In genomic region chr2:91932160-91932711, GRCm38 (mm10) we compare ENCODE assay signal across 8 mouse cellular contexts. TPM values are rescaled to one million over a fixed set of nuclear protein-coding genes. Genes with fewer than 3 reads are reported as not detected.
A peak's percentile ranks its signal among the peaks of the same experiment; 100 is the strongest.
DNase-seq lines count a peak whose midpoint lies in the region; ATAC-seq and TF ChIP-seq lines count a peak whose summit lies in the region.

Gene Mdk (minus strand): TSS chr2:91932297.

- DNase-seq in gastrocnemius, adult 2 months = no peak
- no peak for DNase-seq in gastrocnemius, postnatal 25 days
- DNase-seq in testis, postnatal 10 days (ENCODE audit: low spot score) = no peak
- DNase-seq in left cerebral cortex, postnatal 4 days = no peak

- H3K27me3 ChIP-seq in testis, adult 2 months (ENCODE audit: control insufficient read depth, insufficient read depth, low read length) = no peaks in the 10 kb centered on the region
- H3K27me3 ChIP-seq in heart, embryonic 15.5 days = peaks cover 12% of the 10 kb centered on the region; the same call in 1 of the 2 replicates
- no peaks in the 10 kb centered on the region for H3K27me3 ChIP-seq in neural tube, embryonic 13.5 days

- intact Hi-C loops in gastrocnemius, adult 2 months (cut with DNase I) = no loop called here
- intact Hi-C loops in left cerebral cortex, postnatal 4 days (cut with DNase I) = no loop called here

- TF ChIP-seq CTCF in gastrocnemius, adult 2 months (IDR thresholded peaks at IDR 0.05) = no peak
- no peak for TF ChIP-seq CTCF in testis, adult 2 months (IDR thresholded peaks at IDR 0.05; ENCODE audit: control insufficient read depth, insufficient read depth, insufficient replicate concordance, low read depth, low read length)

- no peak within 1 kb of the TSS for H3K27ac ChIP-seq in gastrocnemius, adult 2 months
- no peak within 1 kb of the TSS for H3K27ac ChIP-seq in testis, adult 2 months (ENCODE audit: control insufficient read depth, insufficient read depth, low read depth, low read length)
- H3K27ac ChIP-seq in heart, embryonic 15.5 days = peak within 1 kb of the TSS; percentile 74
- peak within 1 kb of the TSS; percentile 88 for H3K27ac ChIP-seq in neural tube, embryonic 13.5 days (replicated peaks)

- peak within 1 kb of the TSS; percentile 60 for H3K4me3 ChIP-seq in gastrocnemius, adult 2 months
- H3K4me3 ChIP-seq in testis, adult 2 months (ENCODE audit: control insufficient read depth, low read depth, low read length) = peak within 1 kb of the TSS; percentile 73
- H3K4me3 ChIP-seq in heart, embryonic 15.5 days = peak within 1 kb of the TSS; percentile 58
- peak within 1 kb of the TSS; percentile 67 for H3K4me3 ChIP-seq in neural tube, embryonic 13.5 days

- no peaks in the 10 kb centered on the region for H3K9me3 ChIP-seq in heart, embryonic 15.5 days (replicated peaks)
- H3K9me3 ChIP-seq in neural tube, embryonic 13.5 days = no peaks in the 10 kb centered on the region

- H3K4me1 ChIP-seq in testis, adult 2 months (ENCODE audit: control insufficient read depth, insufficient read depth, low read length) = peaks cover 16% of the 10 kb centered on the region
- peaks cover 50% of the 10 kb centered on the region for H3K4me1 ChIP-seq in heart, embryonic 15.5 days (replicated peaks)
- H3K4me1 ChIP-seq in neural tube, embryonic 13.5 days (replicated peaks) = peaks cover 56% of the 10 kb centered on the region

- 3% methylated on average over 16 of the region's 16 CpGs for WGBS in heart, embryonic 15.5 days
- WGBS in neural tube, embryonic 13.5 days = 3% methylated on average over 16 of the region's 16 CpGs

- peak; percentile 28; the same call in 1 of the 2 replicates for ATAC-seq in heart, embryonic 15.5 days (replicated peaks; ENCODE audit: insufficient number of reproducible peaks, insufficient read depth, low FRiP score, low read depth)
- peak; percentile 3; the same call in 1 of the 2 replicates for ATAC-seq in neural tube, embryonic 13.5 days (ENCODE audit: low read depth)
- ATAC-seq in monocyte, adult 5-6 weeks (replicated peaks; ENCODE audit: insufficient number of reproducible peaks, low FRiP score, low TSS enrichment, poor library complexity, severe bottlenecking) = no peak

- no peak for TF ChIP-seq POLR2A in testis, adult 2 months (IDR thresholded peaks at IDR 0.05; ENCODE audit: control insufficient read depth, low read depth, low read length)

- H3K4me2 ChIP-seq in heart, embryonic 15.5 days = peak within 1 kb of the TSS; percentile 76
- peak within 1 kb of the TSS; percentile 86 for H3K4me2 ChIP-seq in neural tube, embryonic 13.5 days

- H3K9ac ChIP-seq in heart, embryonic 15.5 days = peak within 1 kb of the TSS; percentile 73
- peak within 1 kb of the TSS; percentile 90 for H3K9ac ChIP-seq in neural tube, embryonic 13.5 days

- H3K36me3 ChIP-seq in testis, adult 2 months (ENCODE audit: control insufficient read depth, insufficient read depth, low read length) = no peaks in the 10 kb centered on the region
- H3K36me3 ChIP-seq in heart, embryonic 15.5 days = peaks cover 35% of the 10 kb centered on the region
- peaks cover 36% of the 10 kb centered on the region for H3K36me3 ChIP-seq in neural tube, embryonic 13.5 days

RNA-seq across cellular contexts. Expression of gene Mdk, which starts in this region (rescaled TPM):
- under 1 TPM; 0.51 to 0.92 TPM for total RNA-seq in gastrocnemius, adult 2 months (2021)
- 1 to 10 TPM; 3.3 to 3.4 TPM for total RNA-seq in gastrocnemius, postnatal 25 days (2021)
- polyA plus RNA-seq in testis, adult 2 months (2012; rRNA removed) = 9.6 TPM in 2 replicates
- polyA plus RNA-seq in heart, embryonic 15.5 days (2015; fragmentation: Nextera tagmentation; extraction: Ambion mirVana) = 293 and 372 TPM in 2 replicates
- 10 to 100 TPM; 40.6 to 45.4 TPM for total RNA-seq in left cerebral cortex, postnatal 4 days (2021)
- 289 and 336 TPM in 2 replicates for polyA plus RNA-seq in neural tube, embryonic 13.5 days (2015; fragmentation: Nextera tagmentation; extraction: Ambion mirVana)
- 10.2 TPM in 1 of 3 replicates, not detected in the others for total RNA-seq in monocyte, adult 5-6 weeks (2017)

Comparison
In these comparisons a context has a peak if more than half of its experiments do, and no peak if none do; other contexts are left out.
1. RNA of gene Mdk (polyA plus RNA-seq): 293 to 372 TPM in heart, embryonic 15.5 days and 289 to 336 TPM in neural tube, embryonic 13.5 days; 9.6 TPM in testis, adult 2 months; every median in the first group is over 10 times any median in the second.
2. H3K27ac ChIP-seq: peak in heart, embryonic 15.5 days (single experiment) and neural tube, embryonic 13.5 days (single experiment); none in gastrocnemius, adult 2 months (single experiment) and testis, adult 2 months (single experiment).
3. Peak in every context shown above with its lines, with median percentiles within 50 percentile points of each other: H3K4me3 ChIP-seq.